Mouse (Mus musculus) hindbrain, embryonic 15.5 days (tissue): Measurements from ENCODE around the gene Nr2f6. TPM values are rescaled to one million over a fixed set of nuclear protein-coding genes. Genes with fewer than 3 reads are reported as not detected.

Experiments used
- ATAC-seq: fragments of 200-750 bp; cut with Nextera tagmentation; 2 replicates; pipeline ENCODE4 v1.8.0; 2017; ENCODE audit warnings: low read depth, moderate number of reproducible peaks, moderate TSS enrichment; ENCODE audit not compliant: low FRiP score
- H3K27ac ChIP-seq: fragments of 300-500 bp; sonication (generic); replicated peaks from 2 replicates; pipeline ENCODE4 v1.5.1; 2015; ENCODE audit warnings: mild to moderate bottlenecking, inconsistent platforms
- H3K27me3 ChIP-seq: fragments of 300-500 bp; sonication (generic); 2 replicates; pipeline ENCODE4 v1.6.1; 2015; ENCODE audit warnings: control low read depth, inconsistent platforms
- H3K36me3 ChIP-seq: fragments of 300-500 bp; sonication (generic); 2 replicates; pipeline ENCODE4 v1.6.1; 2015; ENCODE audit warnings: control low read depth, inconsistent platforms
- H3K4me1 ChIP-seq: fragments of 300-500 bp; sonication (generic); replicated peaks from 2 replicates; pipeline ENCODE4 v1.6.1; 2015; ENCODE audit warnings: control low read depth, inconsistent platforms
- H3K4me2 ChIP-seq: fragments of 300-500 bp; sonication (generic); 2 replicates; pipeline ENCODE4 v1.6.1; 2015; ENCODE audit warnings: moderate library complexity, mild to moderate bottlenecking, inconsistent platforms
- H3K4me3 ChIP-seq: fragments of 300-500 bp; sonication (generic); 2 replicates; pipeline ENCODE4 v1.5.1; 2015; ENCODE audit warnings: mild to moderate bottlenecking, inconsistent platforms
- H3K9ac ChIP-seq: fragments of 300-500 bp; sonication (generic); 2 replicates; pipeline ENCODE4 v1.6.1; 2015; ENCODE audit warnings: inconsistent platforms
- H3K9me3 ChIP-seq: fragments of 300-500 bp; sonication (generic); 2 replicates; pipeline ENCODE4 v1.6.1; 2016; ENCODE audit warnings: control low read depth, inconsistent platforms
- WGBS: fragments of 180-500 bp; shearing (Covaris S2); methylation state at CpG from one replicate; pipeline ENCODE4 v1.1.7; 2015; 5-methylcytosine and 5-hydroxymethylcytosine counted together
- polyA plus RNA-seq: library from polyadenylated mRNA; unstranded; fragments of >200 nt; fragmentation: Nextera tagmentation; extraction: Ambion mirVana; gene quantifications from 2 replicates; pipeline ENCODE4 v1.2.1, GENCODE M21; 2015

Nr2f6 gene
- polyA plus RNA-seq, 1 experiment from 2014 or later = 31.4 TPM

DNA sequence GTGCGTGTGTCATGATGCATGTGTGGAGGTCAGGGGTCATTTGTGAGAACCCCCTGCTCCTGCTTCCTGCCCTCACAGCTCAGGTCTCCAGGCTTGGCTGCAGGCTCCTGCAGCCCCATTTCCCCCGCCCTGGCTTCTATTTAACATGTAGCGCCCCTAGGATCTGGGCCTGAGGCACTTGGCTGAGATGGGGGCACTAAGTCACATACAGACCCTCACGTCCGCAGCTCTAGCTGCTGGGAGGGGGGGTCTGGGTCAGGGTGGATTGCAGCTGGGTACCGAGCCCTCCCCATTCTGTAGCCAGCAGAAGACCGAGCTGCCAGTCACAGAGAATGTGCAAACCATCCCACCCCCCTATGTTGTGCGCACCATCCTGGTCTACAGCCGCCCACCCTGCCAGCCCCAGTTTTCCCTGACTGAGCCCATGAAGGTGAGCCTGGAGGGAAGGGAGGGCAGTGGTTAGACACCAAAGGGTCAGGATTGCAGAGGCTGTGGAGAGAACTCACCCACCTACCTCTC is 20.7 kb upstream of the Nr2f6 start:
- H3K36me3 ChIP-seq = peaks cover 9% of the 10 kb centered on the region; the same call in 1 of the 2 replicates
- WGBS = 85% methylated on average over 9 of the region's 9 CpGs

DNA sequence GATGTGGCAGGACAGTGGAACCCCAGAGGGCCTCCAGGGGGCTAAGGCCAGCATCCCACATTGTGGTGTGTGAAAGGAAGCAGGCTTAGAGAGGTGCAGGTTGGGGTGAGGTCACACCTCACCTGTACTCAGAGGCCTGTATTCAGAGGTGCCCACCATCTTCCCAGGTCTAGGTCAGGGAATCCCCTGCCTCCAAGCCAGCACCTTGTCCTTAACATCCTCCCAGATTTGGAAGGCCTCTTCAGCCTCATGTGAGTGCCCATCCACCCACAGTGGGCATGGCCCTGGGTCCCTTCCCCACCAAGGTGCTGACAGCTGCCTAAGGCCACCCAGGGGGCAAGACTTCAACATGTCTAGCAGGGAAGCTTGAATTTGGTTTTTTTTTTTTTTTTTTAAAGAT is 19.7 kb upstream of the Nr2f6 start:
- no peak overlapping the region for H3K4me3 ChIP-seq
- H3K36me3 ChIP-seq = peaks cover 9% of the 10 kb centered on the region; the same call in 1 of the 2 replicates
- H3K4me1 ChIP-seq = peaks cover 23% of the 10 kb centered on the region
- no peak overlapping the region for H3K4me2 ChIP-seq
- ATAC-seq = no peak
- no peak overlapping the region for H3K9ac ChIP-seq
- H3K27ac ChIP-seq = no peak overlapping the region
- H3K9me3 ChIP-seq = no peaks in the 10 kb centered on the region
- no peaks in the 10 kb centered on the region for H3K27me3 ChIP-seq

More for the DNA sequence above, 20.7 kb upstream of the Nr2f6 start:
- H3K9me3 ChIP-seq = no peaks in the 10 kb centered on the region
- no peak overlapping the region for H3K4me2 ChIP-seq
- no peak overlapping the region for H3K27ac ChIP-seq
- no peak overlapping the region for H3K9ac ChIP-seq
- H3K4me3 ChIP-seq = no peak overlapping the region
- ATAC-seq = no peak
- no peaks in the 10 kb centered on the region for H3K27me3 ChIP-seq
- H3K4me1 ChIP-seq = peaks cover 24% of the 10 kb centered on the region

DNA sequence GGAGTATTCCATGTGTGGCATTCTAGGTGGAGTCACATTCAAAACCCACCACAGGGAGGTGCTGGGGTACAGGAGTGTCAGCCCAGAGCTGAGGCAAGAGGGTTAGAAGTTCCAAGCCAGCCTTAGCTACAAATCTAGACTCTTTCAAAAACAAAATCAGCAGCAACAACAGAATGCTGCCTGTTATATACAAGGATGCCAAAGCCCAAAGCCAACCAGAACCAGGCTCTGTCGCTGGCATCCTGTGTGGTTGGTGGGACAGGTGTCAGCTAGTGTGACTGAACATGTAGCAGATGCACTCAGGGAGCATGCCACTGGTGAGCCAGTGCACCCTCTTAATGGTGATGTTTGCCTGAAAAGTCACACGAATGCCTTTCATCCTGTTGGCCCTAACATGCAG is 19.1 kb upstream of the Nr2f6 start:
- Histone ChIP-seq H3K9ac (no peak overlapping the region), H3K9me3 (no peaks in the 10 kb centered on the region), H3K4me1 (peaks cover 21% of the 10 kb centered on the region), H3K4me2 (no peak overlapping the region), H3K36me3 (peaks cover 9% of the 10 kb centered on the region; the same call in 1 of the 2 replicates), H3K27ac (no peak overlapping the region), H3K4me3 (no peak overlapping the region), H3K27me3 (no peaks in the 10 kb centered on the region)
- ATAC-seq = no peak
- 94% methylated on average over 2 of the region's 2 CpGs for WGBS

DNA sequence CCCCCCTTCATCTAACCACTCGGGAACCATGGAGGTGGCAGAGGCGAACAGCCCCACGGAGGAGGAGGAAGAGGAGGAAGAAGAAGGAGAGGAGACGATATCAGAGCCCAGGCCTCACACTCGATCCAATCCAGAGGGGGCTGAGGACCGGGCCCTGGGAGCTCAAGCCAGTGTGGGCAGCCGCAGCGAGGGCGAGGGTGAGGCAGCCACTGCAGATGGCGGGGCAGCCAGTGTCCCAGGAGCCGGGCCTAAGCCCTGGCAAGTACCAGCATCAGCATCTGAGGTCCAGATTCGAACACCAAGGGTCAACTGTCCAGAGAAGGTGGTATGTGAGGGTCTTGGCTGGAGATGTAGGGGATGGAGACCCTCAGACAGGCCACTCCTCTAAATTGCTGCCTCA is 15.9 kb upstream of the Nr2f6 start:
- peaks cover 5% of the 10 kb centered on the region; the same call in 1 of the 2 replicates for H3K36me3 ChIP-seq
- no peak for ATAC-seq
- 87% methylated on average over 12 of the region's 12 CpGs for WGBS
- H3K9me3 ChIP-seq = no peaks in the 10 kb centered on the region
- no peak overlapping the region for H3K9ac ChIP-seq
- H3K4me2 ChIP-seq = peak overlapping the region; percentile 86
- H3K27ac ChIP-seq = no peak overlapping the region
- peak overlapping the region; percentile 57 for H3K4me3 ChIP-seq
- H3K4me1 ChIP-seq = peaks cover 13% of the 10 kb centered on the region
- no peaks in the 10 kb centered on the region for H3K27me3 ChIP-seq

- Histone ChIP-seq H3K4me2 (peak within 1 kb of the TSS; percentile 86), H3K27ac (peak within 1 kb of the TSS; percentile 69), H3K27me3 (no peaks in the 10 kb centered on the region), H3K9ac (peak within 1 kb of the TSS; percentile 55), H3K4me3 (peak within 1 kb of the TSS; percentile 57), H3K9me3 (no peaks in the 10 kb centered on the region), H3K4me1 (peaks cover 13% of the 10 kb centered on the region), H3K36me3 (peaks cover 5% of the 10 kb centered on the region; the same call in 1 of the 2 replicates)
- WGBS = under 1% methylated on average over 34 of the region's 34 CpGs
- peak; percentile 98 for ATAC-seq
Observed at GRCm38 (mm10) chr8:71396639-71397305, 15.0 kb upstream of the Nr2f6 start, which contains the start of gene Babam1. Babam1 (plus strand) TSS chr8:71396861.

- Histone ChIP-seq H3K27me3 (no peaks in the 10 kb centered on the region), H3K4me3 (peak within 1 kb of the TSS; percentile 57), H3K36me3 (peaks cover 5% of the 10 kb centered on the region; the same call in 1 of the 2 replicates), H3K9ac (no peak within 1 kb of the TSS), H3K4me1 (peaks cover 13% of the 10 kb centered on the region), H3K9me3 (no peaks in the 10 kb centered on the region), H3K4me2 (peak within 1 kb of the TSS; percentile 86), H3K27ac (peak within 1 kb of the TSS; percentile 69)
- WGBS = 81% methylated on average over 9 of the region's 9 CpGs
- no peak for ATAC-seq
Observed at GRCm38 (mm10) chr8:71395629-71396028, 13.9 kb upstream of the Nr2f6 start, which contains the start of gene Ushbp1. Ushbp1 (minus strand) TSS chr8:71395802.

DNA sequence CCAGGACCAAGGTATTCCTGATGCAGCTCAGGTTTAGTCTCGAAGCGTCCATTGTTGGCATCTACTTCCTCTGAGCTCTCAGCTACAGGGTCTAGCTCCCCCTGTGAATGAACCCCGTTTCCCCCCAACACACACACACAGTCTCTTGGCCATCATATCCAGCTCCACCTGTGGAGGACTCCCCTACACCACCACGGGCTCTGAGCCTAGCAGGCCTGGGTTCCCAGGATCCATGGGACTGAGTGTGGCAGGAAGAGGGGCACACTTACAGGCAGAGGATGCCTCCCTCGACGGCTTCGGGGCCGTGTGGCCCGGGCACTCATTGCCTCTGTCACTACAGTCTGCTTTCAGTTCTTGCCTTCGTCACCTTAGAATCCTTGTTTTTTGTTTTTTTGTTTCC is 13.3 kb upstream of the Nr2f6 start:
- H3K4me2 ChIP-seq = no peak overlapping the region
- peaks cover 13% of the 10 kb centered on the region for H3K4me1 ChIP-seq
- no peak for ATAC-seq
- H3K27ac ChIP-seq = no peak overlapping the region; the same call in 1 of the 2 replicates
- WGBS = 85% methylated on average over 10 of the region's 10 CpGs
- H3K4me3 ChIP-seq = no peak overlapping the region
- H3K9me3 ChIP-seq = no peaks in the 10 kb centered on the region
- H3K27me3 ChIP-seq = no peaks in the 10 kb centered on the region
- peaks cover 5% of the 10 kb centered on the region; the same call in 1 of the 2 replicates for H3K36me3 ChIP-seq
- H3K9ac ChIP-seq = no peak overlapping the region

- Histone ChIP-seq H3K9ac (no peak overlapping the region), H3K27ac (no peak overlapping the region), H3K27me3 (no peaks in the 10 kb centered on the region), H3K4me3 (no peak overlapping the region), H3K9me3 (no peaks in the 10 kb centered on the region), H3K36me3 (peaks cover 3% of the 10 kb centered on the region; the same call in 1 of the 2 replicates), H3K4me1 (peaks cover 13% of the 10 kb centered on the region), H3K4me2 (peak overlapping the region; percentile 18; the same call in 1 of the 2 replicates)
- WGBS = 82% methylated on average over 7 of the region's 7 CpGs
- no peak for ATAC-seq
Observed at GRCm38 (mm10) chr8:71394481-71394880, 12.7 kb upstream of the Nr2f6 start.

- Histone ChIP-seq H3K36me3 (no peaks in the 10 kb centered on the region), H3K4me3 (no peak overlapping the region), H3K4me2 (no peak overlapping the region), H3K9me3 (no peaks in the 10 kb centered on the region), H3K27ac (no peak overlapping the region), H3K4me1 (peaks cover 13% of the 10 kb centered on the region), H3K9ac (no peak overlapping the region), H3K27me3 (no peaks in the 10 kb centered on the region)
- no peak for ATAC-seq
- 17% methylated on average over 3 of the region's 3 CpGs for WGBS
Observed at GRCm38 (mm10) chr8:71392871-71393270, 11.1 kb upstream of the Nr2f6 start.

GRCm38 (mm10) chr8:71392391-71392790 is 10.6 kb upstream of the Nr2f6 start:
- Histone ChIP-seq H3K27me3 (no peaks in the 10 kb centered on the region), H3K27ac (no peak overlapping the region), H3K9me3 (no peaks in the 10 kb centered on the region), H3K4me3 (no peak overlapping the region), H3K4me1 (peaks cover 8% of the 10 kb centered on the region), H3K4me2 (no peak overlapping the region), H3K9ac (no peak overlapping the region), H3K36me3 (no peaks in the 10 kb centered on the region)
- no peak for ATAC-seq
- 80% methylated on average over 5 of the region's 5 CpGs for WGBS

GRCm38 (mm10) chr8:71391696-71392095 is 9.9 kb upstream of the Nr2f6 start:
- no peaks in the 10 kb centered on the region for H3K27me3 ChIP-seq
- no peak overlapping the region for H3K9ac ChIP-seq
- no peak for ATAC-seq
- no peaks in the 10 kb centered on the region for H3K36me3 ChIP-seq
- no peaks in the 10 kb centered on the region for H3K9me3 ChIP-seq
- no peak overlapping the region for H3K4me3 ChIP-seq
- no peak overlapping the region for H3K4me2 ChIP-seq
- 91% methylated on average over 2 of the region's 2 CpGs for WGBS
- H3K4me1 ChIP-seq = peaks cover 4% of the 10 kb centered on the region; the same call in 1 of the 2 replicates
- H3K27ac ChIP-seq = no peak overlapping the region

DNA sequence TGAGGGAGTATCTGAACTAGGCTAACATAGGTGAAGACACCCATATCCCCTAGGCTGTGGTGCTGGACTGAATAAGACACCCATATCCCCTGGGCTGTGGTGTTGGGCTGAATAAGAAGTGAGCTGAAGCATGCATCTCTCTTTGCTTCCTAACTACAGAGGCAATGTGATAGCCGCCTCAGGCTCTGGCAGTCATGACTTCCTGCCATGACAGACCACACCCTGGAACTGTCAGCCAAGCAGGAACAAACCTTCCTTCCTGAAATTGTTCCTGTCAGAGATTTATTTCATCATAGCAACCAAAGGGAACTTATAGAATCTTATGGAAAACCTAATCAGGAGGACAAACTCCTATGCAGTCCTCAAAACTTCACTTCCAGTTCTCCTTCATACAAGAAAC is 6.5 kb upstream of the Nr2f6 start:
- WGBS = 85% methylated on average over 1 of the region's 1 CpGs
- H3K27me3 ChIP-seq = no peaks in the 10 kb centered on the region

More for the DNA sequence above, 6.5 kb upstream of the Nr2f6 start:
- no peaks in the 10 kb centered on the region for H3K9me3 ChIP-seq
- H3K4me1 ChIP-seq = no peaks in the 10 kb centered on the region
- no peak overlapping the region for H3K4me2 ChIP-seq
- no peak overlapping the region for H3K9ac ChIP-seq
- ATAC-seq = no peak
- H3K27ac ChIP-seq = no peak overlapping the region
- H3K4me3 ChIP-seq = no peak overlapping the region
- no peaks in the 10 kb centered on the region for H3K36me3 ChIP-seq
